Mouse (Mus musculus): ENCODE data around the gene Traf4. TPM values are rescaled to one million over a fixed set of nuclear protein-coding genes. Genes with fewer than 3 reads are reported as not detected.

The Traf4 gene
- total and polyA plus RNA-seq, 3 experiments, result 34.4 to 42.0 TPM; not detected in 1

- peak; percentile 99 for DNase-seq (ENCODE audit: low read depth, low spot score)
- H3K27ac ChIP-seq (ENCODE audit: control insufficient read depth, low read depth, low read length), result peak overlapping the region; percentile 52
- peaks cover 10 to 25% of the 10 kb centered on the region in 2 experiments for H3K4me1 ChIP-seq (ENCODE audit: control insufficient read depth in 1 of 2, insufficient read depth in 2 of 2, low read length in 2 of 2)
- H3K79me2 ChIP-seq (ENCODE audit: control insufficient read depth, insufficient read depth, low read length, poor library complexity), result peaks cover 9% of the 10 kb centered on the region
- H3K9ac ChIP-seq (ENCODE audit: control insufficient read depth, low read depth, low read length, poor library complexity, severe bottlenecking), result peak overlapping the region; percentile 69
- peaks cover 0 to 23% of the 10 kb centered on the region in 2 experiments; a peak in 2 of 4 replicates for H3K36me3 ChIP-seq (ENCODE audit: control insufficient read depth in 1 of 2, insufficient read depth in 2 of 2, low read length in 2 of 2)
- H3K9me3 ChIP-seq (replicated peaks; ENCODE audit: insufficient read depth, low read length), result no peaks in the 10 kb centered on the region
- H3K27me3 ChIP-seq (ENCODE audit: control insufficient read depth in 1 of 2, insufficient read depth in 2 of 2, low read length in 2 of 2), result no peaks in the 10 kb centered on the region
- H3K4me3 ChIP-seq (ENCODE audit: control insufficient read depth in 1 of 2, insufficient read depth in 1 of 2, low read depth in 2 of 2, low read length in 2 of 2), result peak overlapping the region; percentile 72 to 90
- no peak for TF ChIP-seq USF2 (IDR thresholded peaks at IDR 0.05; ENCODE audit: borderline replicate concordance in 1 of 2, insufficient read depth in 1 of 2, low read depth in 1 of 2, low read length in 2 of 2)
- TF ChIP-seq MYB (IDR thresholded peaks at IDR 0.05; ENCODE audit: low read depth, low read length), result no peak
- peak; percentile 72 for TF ChIP-seq HCFC1 (IDR thresholded peaks at IDR 0.05; ENCODE audit: low read depth, low read length)
- TF ChIP-seq CHD2 (IDR thresholded peaks at IDR 0.05; ENCODE audit: low read length), result peak; percentile 70
- no peak for TF ChIP-seq CTCF (IDR thresholded peaks at IDR 0.05 in 2 of 3, conservative IDR thresholded peaks at IDR 0.05 in 1 of 3; ENCODE audit: control insufficient read depth in 1 of 3, insufficient read depth in 1 of 3, low read depth in 2 of 3, low read length in 3 of 3, poor library complexity in 1 of 3, severe bottlenecking in 1 of 3)
- peak; percentile 77 for TF ChIP-seq MXI1 (IDR thresholded peaks at IDR 0.05; ENCODE audit: low read depth, low read length)
- no peak; the same call in 1 of the 2 replicates for TF ChIP-seq ELF1 (IDR thresholded peaks at IDR 0.05; ENCODE audit: low read depth, low read length)
- peak; percentile 53; the same call in 1 of the 2 replicates for TF ChIP-seq MAX (IDR thresholded peaks at IDR 0.05; ENCODE audit: low read length)
- no peak for TF ChIP-seq E2F4 (IDR thresholded peaks at IDR 0.05; ENCODE audit: borderline replicate concordance, low read depth, low read length)
- peak; percentile 82 for TF ChIP-seq TAL1 (IDR thresholded peaks at IDR 0.05; ENCODE audit: low read length)
- peak; percentile 27 for TF ChIP-seq ETS1 (IDR thresholded peaks at IDR 0.05; ENCODE audit: low read depth, low read length)
- no peak for TF ChIP-seq USF1 (IDR thresholded peaks at IDR 0.05; ENCODE audit: low read depth, low read length)
- 0 out of 2 replicates have a peak, but pooled peaks have one; percentile 18 for TF ChIP-seq MYC (IDR thresholded peaks at IDR 0.05; ENCODE audit: low read depth, low read length)
- TF ChIP-seq POLR2A (IDR thresholded peaks at IDR 0.05; ENCODE audit: control insufficient read depth in 1 of 2, insufficient read depth in 1 of 2, low read depth in 1 of 2, low read length in 2 of 2, poor library complexity in 1 of 2), result peak; percentile 35 to 59; a peak in 3 of 4 replicates
- peak; percentile 36 for TF ChIP-seq TCF12 (IDR thresholded peaks at IDR 0.05; ENCODE audit: low read depth, low read length)
- no peak for TF ChIP-seq ZKSCAN1 (IDR thresholded peaks at IDR 0.05; ENCODE audit: low read depth, low read length)
- no peak for TF ChIP-seq GABPA (IDR thresholded peaks at IDR 0.05; ENCODE audit: low read depth, low read length)
- TF ChIP-seq POLR2AphosphoS2 (IDR thresholded peaks at IDR 0.05; ENCODE audit: low read length), result no peak; the same call in 1 of the 2 replicates
- no peak for TF ChIP-seq ZC3H11A (IDR thresholded peaks at IDR 0.05; ENCODE audit: low read depth, low read length)
- TF ChIP-seq RCOR1 (IDR thresholded peaks at IDR 0.05; ENCODE audit: low read depth, low read length), result peak; percentile 8; the same call in 1 of the 2 replicates
- TF ChIP-seq GATA1 (IDR thresholded peaks at IDR 0.05; ENCODE audit: low read depth, low read length), result no peak
- peak; percentile 81; the same call in 1 of the 2 replicates for TF ChIP-seq MAZ (IDR thresholded peaks at IDR 0.05; ENCODE audit: low read depth, low read length)
- TF ChIP-seq SIN3A (IDR thresholded peaks at IDR 0.05; ENCODE audit: low read length), result peak; percentile 66
- TF ChIP-seq RAD21 (IDR thresholded peaks at IDR 0.05; ENCODE audit: low read depth, low read length), result no peak
- 0 out of 2 replicates have a peak, but pooled peaks have one; percentile 35 for TF ChIP-seq ZMIZ1 (IDR thresholded peaks at IDR 0.05; ENCODE audit: low read depth, low read length)
- 0 out of 2 replicates have a peak, but pooled peaks have one; percentile 64 for TF ChIP-seq UBTF (IDR thresholded peaks at IDR 0.05; ENCODE audit: borderline replicate concordance, insufficient read depth, low read depth, low read length)
- no peak for TF ChIP-seq MAFK (IDR thresholded peaks at IDR 0.05; ENCODE audit: borderline replicate concordance, low read depth, low read length)
- TF ChIP-seq NELFE (IDR thresholded peaks at IDR 0.05; ENCODE audit: low read depth, low read length), result peak; percentile 25; the same call in 1 of the 2 replicates
- peak; percentile 37; the same call in 1 of the 2 replicates for TF ChIP-seq ZNF384 (IDR thresholded peaks at IDR 0.05; ENCODE audit: low read depth, low read length)
- peak; percentile 40 to 44; a peak in 3 of 4 replicates for TF ChIP-seq EP300 (IDR thresholded peaks at IDR 0.05; ENCODE audit: low read depth in 1 of 2, low read length in 2 of 2)
- 0 out of 2 replicates have a peak, but pooled peaks have one; percentile 33 for TF ChIP-seq BHLHE40 (IDR thresholded peaks at IDR 0.05; ENCODE audit: borderline replicate concordance, low read depth, low read length)
- TF ChIP-seq CHD1 (IDR thresholded peaks at IDR 0.05; ENCODE audit: low read depth, low read length), result no peak
- TF ChIP-seq JUND (IDR thresholded peaks at IDR 0.05; ENCODE audit: low read depth, low read length), result no peak
- 0 out of 2 replicates have a peak, but pooled peaks have one; percentile 11 for TF ChIP-seq NRF1 (IDR thresholded peaks at IDR 0.05; ENCODE audit: insufficient read depth, low read depth, low read length, poor library complexity, severe bottlenecking)
These were observed 49.8 kb downstream of the Traf4 start for GRCm38 (mm10) chr11:78115367-78116145.
